Mouse (Mus musculus) ovary, adult 10 weeks (tissue): ENCODE results near the gene 1810062G17Rik. TPM values are rescaled to one million over a fixed set of nuclear protein-coding genes. Genes with fewer than 3 reads are reported as not detected.

Source experiments
- polyA plus RNA-seq: library from polyadenylated mRNA; stranded (reverse); fragments of 350-450 nt; fragmentation: Illumina TruSeq; extraction: RNeasy Lipid Tissue Mini Kit (QIAGEN cat#74804); gene quantifications from one replicate; pipeline ENCODE4 v1.2.3, GENCODE M21; 2014

1810062G17Rik gene
- polyA plus RNA-seq: not detected

DNA sequence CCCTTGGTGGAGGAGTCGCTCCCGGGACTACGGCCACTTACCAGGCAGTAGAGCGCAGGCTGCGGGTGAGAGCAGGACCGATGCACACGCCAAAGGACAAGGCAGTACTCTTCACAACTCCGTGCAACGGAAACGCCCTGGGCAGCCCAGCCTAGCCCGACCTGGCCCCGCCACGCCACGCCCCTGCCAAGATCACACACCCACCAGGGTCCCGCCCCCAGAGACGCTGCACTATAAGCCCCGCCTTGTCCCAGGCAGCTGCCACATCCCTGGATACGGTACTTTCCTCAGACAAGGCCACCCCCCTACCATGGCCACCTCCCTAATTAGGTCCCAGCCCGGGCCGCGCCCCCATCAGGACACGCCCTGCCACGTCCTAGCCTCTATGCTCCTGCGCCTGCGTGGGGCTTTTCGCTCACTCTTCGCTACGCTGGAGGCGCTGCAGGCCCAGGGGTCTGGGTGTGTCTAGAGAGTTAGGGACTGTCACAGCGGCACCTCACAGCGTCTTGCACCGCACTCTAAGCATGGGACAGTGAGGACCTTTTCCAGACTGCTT, at the start of gene 1810062G17Rik, which contains the start of gene Anxa5:
Gene 1810062G17Rik (plus strand): TSS at position 406 of the 556 bp plus-strand sequence.
Gene Anxa5 (minus strand): TSS at position 363 of the 556 bp plus-strand sequence.

DNA sequence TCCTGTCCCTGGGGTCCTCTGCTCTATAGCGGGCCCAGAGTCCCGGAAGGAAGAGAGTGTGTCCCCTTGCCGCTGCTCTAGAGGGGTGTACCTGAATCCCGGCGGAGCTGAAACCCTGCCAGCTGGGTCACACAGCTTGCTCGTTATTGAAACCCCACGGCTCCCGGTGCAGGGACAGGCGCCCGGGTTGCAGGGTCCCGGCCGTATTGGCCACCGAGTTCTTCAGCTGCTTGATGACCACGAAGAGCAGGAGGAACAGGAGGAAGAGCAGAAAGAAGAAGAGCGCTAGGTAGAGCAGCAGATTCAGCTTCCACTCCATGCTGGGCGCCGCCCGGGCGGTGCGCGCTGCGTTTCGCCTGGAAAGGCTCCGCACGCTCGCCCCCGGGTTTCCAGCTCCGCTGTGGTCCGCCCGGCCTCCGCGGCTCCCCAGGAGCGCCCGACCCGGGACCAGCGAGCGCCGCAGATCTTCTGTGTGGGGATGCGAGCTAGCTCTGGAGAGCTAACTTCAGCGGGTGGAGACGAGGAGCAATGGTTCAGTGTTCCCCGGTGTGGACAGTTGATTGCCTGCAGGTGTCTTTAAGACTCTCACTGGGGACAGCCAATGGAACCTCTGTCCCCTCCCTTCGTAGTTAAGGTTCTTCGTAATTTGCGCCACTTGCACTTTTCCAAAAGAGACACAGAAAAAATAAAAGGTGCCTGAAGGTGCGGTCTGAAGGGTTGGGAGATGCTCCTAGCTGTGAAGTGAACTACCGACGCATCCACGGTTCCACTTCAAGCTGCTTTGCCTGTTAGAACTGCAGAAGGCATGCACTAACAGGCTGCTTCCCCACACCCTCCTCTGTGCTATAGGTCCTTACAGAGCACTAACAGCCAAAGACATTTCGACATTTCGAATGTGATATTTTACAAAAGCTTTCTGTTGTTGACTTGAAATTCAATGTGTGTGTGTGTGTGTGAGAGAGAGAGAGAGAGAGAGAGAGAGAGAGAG, 45.6 kb downstream of the 1810062G17Rik start, which contains the start of gene Gm11549:
Gene Gm11549 (minus strand): TSS at position 741 of the 988 bp plus-strand sequence.

Other genes starting within 250 kb of the 1810062G17Rik start
- gene Anxa5, start within 50 bp of the 1810062G17Rik start, polyA plus RNA-seq: 301 TPM
- 0.26 TPM for gene Gm11549, start 45.9 kb downstream of the 1810062G17Rik start, polyA plus RNA-seq
- 138 TPM for gene Exosc9, start 76.7 kb downstream of the 1810062G17Rik start, polyA plus RNA-seq
- gene Ccna2, start 96.2 kb downstream of the 1810062G17Rik start, polyA plus RNA-seq: 233 TPM
- gene Bbs7, start 137.5 kb downstream of the 1810062G17Rik start, polyA plus RNA-seq: 28.0 TPM
- gene Trpc3, start 214.2 kb downstream of the 1810062G17Rik start, polyA plus RNA-seq: 25.1 TPM